Mouse (Mus musculus) lung, adult 2 months (tissue): ENCODE results near the gene Glp2r. TPM values are rescaled to one million over a fixed set of nuclear protein-coding genes. Genes with fewer than 3 reads are reported as not detected.

Experiments used
- DNase-seq: peaks from one replicate; pipeline ENCODE4 v3.0.0; 2022
- H3K4me1 ChIP-seq: fragments of 200-500 bp; 2 replicates; pipeline ENCODE4 v1.6.1; 2011; ENCODE audit warnings: low read length; ENCODE audit not compliant: control insufficient read depth, insufficient read depth
- H3K4me3 ChIP-seq: fragments of 200-500 bp; replicated peaks from 2 replicates; pipeline ENCODE3; 2011; ENCODE audit warnings: low read depth, mild to moderate bottlenecking, control low read depth, low read length; ENCODE audit errors: extremely low read depth
- CTCF ChIP-seq: fragments of 200-500 bp; IDR thresholded peaks from 2 replicates; pipeline ENCODE4 v1.5.1; 2011; ENCODE audit warnings: mild to moderate bottlenecking, low read length, control low read depth; ENCODE audit not compliant: insufficient read depth
- POLR2A ChIP-seq: fragments of 200-500 bp; IDR thresholded peaks from 2 replicates; pipeline ENCODE4 v1.6.1; 2011; ENCODE audit warnings: low read depth, mild to moderate bottlenecking, control low read depth, low read length, borderline replicate concordance; ENCODE audit errors: extremely low read depth
- WGBS: fragments of 180-500 bp; shearing (Covaris S2); methylation state at CpG from one replicate; pipeline ENCODE4 v1.1.7; 2018; 5-methylcytosine and 5-hydroxymethylcytosine counted together
- polyA plus RNA-seq: library from polyadenylated mRNA; depleted of rRNA; stranded (reverse); fragments of >200 nt; gene quantifications from 2 replicates; pipeline ENCODE4 v1.2.3, GENCODE M21; 2012; rRNA removed

Gene Glp2r
- polyA plus RNA-seq, 1 experiment, result not detected

DNA sequence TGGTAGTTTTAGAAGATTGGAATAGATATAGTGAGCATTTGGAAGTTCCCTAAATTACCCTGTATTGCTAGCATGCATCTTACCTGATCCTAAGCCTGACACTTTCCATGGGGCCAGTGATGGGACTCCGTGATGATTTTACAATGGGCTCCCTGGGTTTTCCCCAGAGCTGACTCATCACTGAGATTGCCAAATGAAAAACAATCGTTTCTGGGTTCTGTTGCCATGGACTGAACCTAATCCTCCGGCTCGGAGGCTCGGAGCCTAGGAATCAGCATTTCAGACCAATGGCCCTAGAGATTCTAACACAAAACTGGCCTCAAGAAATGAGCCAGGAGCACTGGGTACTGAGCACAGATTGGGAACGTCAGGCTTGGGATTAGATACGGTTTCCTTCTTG, 148.6 kb downstream of the Glp2r start:
- no peak overlapping the region for H3K4me3 ChIP-seq
- no peak for DNase-seq
- H3K4me1 ChIP-seq, result no peaks in the 10 kb centered on the region
- TF ChIP-seq POLR2A (no peak), CTCF (no peak)
- WGBS, result 74% methylated on average over 7 of the region's 7 CpGs

GRCm38 (mm10) chr11:67616557-67617239, 154.3 kb downstream of the Glp2r start:
- TF ChIP-seq CTCF (no peak), POLR2A (no peak)
- no peak overlapping the region for H3K4me3 ChIP-seq
- DNase-seq, result no peak
- 66% methylated on average over 13 of the region's 13 CpGs for WGBS
- no peaks in the 10 kb centered on the region for H3K4me1 ChIP-seq

DNA sequence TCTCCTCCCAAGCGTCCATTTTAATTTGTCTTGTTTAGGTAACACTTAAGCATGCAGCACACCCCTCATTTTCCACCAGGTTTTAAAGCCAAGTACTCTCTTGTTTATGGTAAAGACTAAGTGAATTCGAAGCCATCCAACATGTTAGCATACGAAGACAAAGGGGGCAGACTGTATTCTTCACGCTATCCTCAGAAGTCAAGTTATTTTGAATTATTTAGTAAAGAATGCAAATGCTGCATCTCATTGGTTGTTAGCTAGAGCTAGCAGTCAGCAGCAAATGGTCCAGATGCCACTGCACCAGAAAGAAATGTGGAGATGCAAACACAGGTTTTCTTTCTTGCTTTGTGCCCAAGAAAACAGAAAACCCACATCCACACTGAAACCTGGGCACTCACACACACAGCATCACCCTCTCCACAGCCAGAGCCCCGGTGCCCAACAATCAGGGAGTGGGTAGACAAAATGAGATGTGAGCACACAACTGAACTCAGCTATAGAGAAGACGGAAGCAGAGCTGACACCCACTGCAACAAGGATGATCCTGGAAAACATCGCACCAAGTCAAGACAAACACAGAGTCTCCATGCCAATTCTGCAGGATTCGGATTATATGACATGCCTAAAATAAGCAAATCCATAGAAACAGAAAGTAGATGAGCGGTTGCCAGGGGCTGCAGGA, 158.7 kb downstream of the Glp2r start:
- 89% methylated on average over 9 of the region's 9 CpGs for WGBS
- Histone ChIP-seq H3K4me3 (no peak overlapping the region), H3K4me1 (no peaks in the 10 kb centered on the region)
- TF ChIP-seq POLR2A, result no peak
- TF ChIP-seq CTCF, result no peak
- no peak for DNase-seq

Other genes starting within 250 kb of the Glp2r start
- 0.22 TPM in 1 of 2 replicates, not detected in the other for gene Rcvrn, start 75.8 kb downstream of the Glp2r start, polyA plus RNA-seq
- not detected in 2 replicates for gene Gsg1l2, start 3.5 kb upstream of the Glp2r start, polyA plus RNA-seq
- 2.5 and 7.9 TPM in 2 replicates for gene Dhrs7c, start 27.0 kb upstream of the Glp2r start, polyA plus RNA-seq
- gene Usp43, start 151.0 kb upstream of the Glp2r start, polyA plus RNA-seq, result 7.0 and 7.9 TPM in 2 replicates
- gene Cfap52, start 194.5 kb upstream of the Glp2r start, polyA plus RNA-seq, result 4.7 and 9.4 TPM in 2 replicates
- gene Stx8, start 195.0 kb upstream of the Glp2r start, polyA plus RNA-seq, result 3.9 and 8.7 TPM in 2 replicates